Mouse (Mus musculus) urinary bladder, postnatal 4 days (tissue): ENCODE measurements around the gene Map3k20.

ENCODE experiments used
- DNase-seq, 2 experiments: peaks; one replicate each; pipeline ENCODE4 v3.0.0; 2021 to 2022; ENCODE audit warnings: low spot score in 2 of 2

The Map3k20 gene

DNA sequence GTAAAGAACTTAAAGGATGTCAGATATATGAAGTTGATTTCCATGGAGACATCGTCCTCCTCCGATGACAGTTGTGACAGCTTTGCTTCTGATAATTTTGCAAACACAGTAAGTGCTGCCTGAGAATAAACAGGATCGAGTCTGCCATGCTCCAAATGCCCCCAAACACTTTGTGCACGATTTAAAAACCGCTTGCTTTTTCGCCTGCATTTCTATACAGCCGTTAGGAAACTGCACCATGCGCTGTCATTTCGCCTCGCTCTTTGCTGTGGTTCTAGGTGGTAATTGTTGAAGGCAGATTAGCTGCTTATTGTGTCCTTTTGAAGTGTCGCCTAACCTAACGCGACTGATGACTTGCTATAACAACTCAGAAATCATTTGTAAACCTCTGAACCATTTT is 193.5 kb downstream of the Map3k20 start:
- DNase-seq, result no peak

GRCm38 (mm10) chr2:72479818-72480217 is 194.4 kb downstream of the Map3k20 start:
- no peak for DNase-seq

DNA sequence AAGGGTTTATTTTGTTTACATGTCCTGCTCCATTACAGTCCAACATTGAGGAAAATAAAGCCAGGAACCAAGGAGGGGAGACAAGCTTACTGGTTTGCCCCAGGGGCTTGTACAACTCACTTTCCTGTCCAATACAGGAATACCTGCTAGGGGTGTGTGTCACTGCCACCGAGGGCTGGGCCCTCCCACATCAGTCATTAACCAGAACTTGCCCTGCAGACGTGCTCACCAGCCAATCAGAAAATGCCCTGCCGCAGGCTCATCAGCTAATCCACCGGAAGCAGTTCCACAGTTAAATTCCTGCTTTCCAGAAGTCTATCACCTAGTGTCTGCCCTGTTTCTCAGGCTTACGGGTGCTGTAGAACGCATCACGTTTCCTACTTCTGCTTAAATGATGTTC is 206.2 kb downstream of the Map3k20 start:
- no peak for DNase-seq
